Mouse (Mus musculus): Measurements from ENCODE around the gene Tomm70a. TPM values are rescaled to one million over a fixed set of nuclear protein-coding genes. Genes with fewer than 3 reads are reported as not detected.

Tomm70a gene
- 58.4 and 58.8 TPM in 2 replicates for polyA plus RNA-seq (2016; fragmentation: Nextera tagmentation; extraction: Ambion mirVana)

DNA sequence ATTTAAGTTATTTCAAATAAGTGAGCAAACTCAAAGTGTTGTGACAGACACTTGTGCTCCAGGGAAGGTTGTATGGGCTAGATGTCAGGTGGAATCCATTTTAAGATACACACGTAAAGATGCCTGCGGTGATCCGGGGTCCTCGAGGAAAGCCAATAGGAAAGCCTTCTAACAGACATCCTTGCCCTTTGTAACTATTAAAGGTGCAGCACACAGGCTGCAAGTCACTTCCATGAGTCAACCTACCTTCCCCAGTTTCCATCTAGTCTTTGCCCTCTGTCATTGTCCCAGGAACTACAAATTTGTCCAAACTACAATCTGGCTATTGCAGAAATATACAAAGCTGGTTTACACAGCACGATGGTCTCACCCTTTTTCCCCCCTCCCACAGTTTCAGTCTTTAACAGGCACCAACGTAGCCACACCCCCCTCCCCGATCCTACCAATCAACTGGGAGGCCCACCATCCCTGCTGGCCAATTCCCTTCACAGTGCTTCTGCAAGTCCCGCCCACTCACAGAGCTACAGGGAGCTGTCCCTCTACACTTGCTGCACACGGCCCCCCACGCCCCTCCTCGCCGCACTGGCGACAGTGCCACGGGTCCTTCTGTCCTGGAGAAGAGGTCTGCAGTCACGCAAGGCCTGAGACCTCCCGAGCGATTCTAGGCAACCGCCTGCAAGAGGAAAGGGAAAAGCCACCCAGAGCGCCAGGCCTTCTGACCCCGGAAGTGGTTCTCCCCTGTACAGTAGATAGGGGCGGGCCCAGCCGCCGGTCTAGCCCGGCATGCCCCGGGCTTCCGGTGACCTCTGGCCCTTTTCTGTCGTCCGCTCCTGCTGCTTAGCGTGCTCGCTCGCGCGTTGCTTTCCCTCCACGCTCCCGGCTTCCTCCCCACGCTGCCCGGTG lies at the start of gene Tomm70a:
TSS of gene Tomm70a (plus strand) at position 791 of the 903 bp plus-strand sequence.
- WGBS: 1% methylated on average over 37 of the region's 37 CpGs
- H3K4me3 ChIP-seq (replicated peaks): peak within 1 kb of the TSS; percentile 99

DNA sequence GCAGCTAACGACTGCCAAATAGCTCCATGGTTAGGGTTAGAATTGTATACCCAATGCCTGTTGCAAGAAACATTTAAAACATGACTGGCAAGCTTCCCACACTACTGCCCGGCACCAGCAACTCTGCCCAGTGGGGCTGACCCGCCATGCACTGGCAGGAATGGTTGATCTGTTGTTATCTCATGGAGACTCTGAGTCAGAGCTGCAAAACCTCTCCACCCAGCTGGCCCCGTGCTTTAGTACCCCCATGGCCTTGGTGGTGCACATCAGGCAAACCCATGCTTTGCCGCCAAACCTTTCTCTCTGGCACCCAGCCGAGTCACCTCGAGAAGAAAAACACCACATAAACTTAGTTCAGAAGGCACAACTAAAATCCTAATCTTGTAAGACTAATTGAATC lies 45.5 kb upstream of the Tomm70a start:
- Histone ChIP-seq H3K36me3 (no peaks in the 10 kb centered on the region), H3K4me1 (replicated peaks) (no peaks in the 10 kb centered on the region), H3K9me3 (no peaks in the 10 kb centered on the region), H3K27ac (no peak overlapping the region), H3K4me2 (no peak overlapping the region), H3K9ac (replicated peaks) (no peak overlapping the region), H3K4me3 (replicated peaks) (no peak overlapping the region), H3K27me3 (no peaks in the 10 kb centered on the region)
- no peak for ATAC-seq (ENCODE audit: insufficient number of reproducible peaks, insufficient read depth, low FRiP score, low TSS enrichment, low read depth)
- WGBS: 84% methylated on average over 7 of the region's 7 CpGs

More for the DNA sequence above, at the start of gene Tomm70a:
- Histone ChIP-seq H3K9me3 (no peaks in the 10 kb centered on the region), H3K4me2 (peak within 1 kb of the TSS; percentile 81), H3K36me3 (no peaks in the 10 kb centered on the region), H3K27me3 (no peaks in the 10 kb centered on the region), H3K27ac (peak within 1 kb of the TSS; percentile 95), H3K4me1 (replicated peaks) (peaks cover 18% of the 10 kb centered on the region), H3K9ac (replicated peaks) (peak within 1 kb of the TSS; percentile 93)
- peak; percentile 99 for ATAC-seq (ENCODE audit: insufficient number of reproducible peaks, insufficient read depth, low FRiP score, low TSS enrichment, low read depth)

DNA sequence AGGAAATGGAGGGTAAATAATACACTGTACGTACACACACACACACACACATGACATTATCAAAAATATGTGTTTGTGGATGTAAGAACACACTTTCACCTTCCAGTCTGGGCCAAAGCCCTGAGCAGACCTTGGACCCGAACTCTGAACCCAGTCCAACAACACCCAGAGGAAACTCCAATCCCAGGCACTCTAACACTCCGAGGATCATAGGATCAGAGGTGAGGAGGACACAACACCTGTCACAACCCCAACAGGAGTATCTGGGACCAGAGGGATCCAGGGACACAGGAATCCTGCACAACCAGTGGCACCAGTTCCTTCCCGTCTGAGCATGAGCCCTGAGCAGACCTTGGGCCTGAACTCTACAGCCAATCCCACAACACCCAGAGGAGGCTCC lies 41.9 kb upstream of the Tomm70a start:
- Histone ChIP-seq H3K9ac (replicated peaks) (no peak overlapping the region), H3K9me3 (no peaks in the 10 kb centered on the region), H3K4me3 (replicated peaks) (no peak overlapping the region), H3K4me2 (no peak overlapping the region), H3K27me3 (no peaks in the 10 kb centered on the region), H3K4me1 (replicated peaks) (no peaks in the 10 kb centered on the region), H3K36me3 (no peaks in the 10 kb centered on the region), H3K27ac (no peak overlapping the region)
- WGBS: 84% methylated on average over 4 of the region's 4 CpGs
- no peak for ATAC-seq (ENCODE audit: insufficient number of reproducible peaks, insufficient read depth, low FRiP score, low TSS enrichment, low read depth)

DNA sequence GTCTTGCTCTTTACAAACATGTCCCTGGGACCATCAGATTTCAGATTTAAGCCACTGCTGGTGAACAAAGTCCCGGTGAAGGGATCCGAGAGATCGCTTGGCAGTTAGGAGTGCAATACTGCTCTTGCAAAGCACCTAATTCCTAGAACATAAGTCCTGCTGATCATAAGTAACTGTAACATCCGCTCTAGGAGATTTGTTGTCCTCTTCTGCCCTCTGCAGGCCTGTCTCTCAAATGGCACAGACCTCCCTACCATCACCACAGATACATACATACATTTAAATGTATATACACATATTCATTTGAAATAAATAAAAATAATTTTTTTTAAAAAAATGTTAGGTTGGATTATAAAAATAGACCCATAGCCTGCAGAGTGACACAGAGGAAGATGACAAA lies 29.0 kb upstream of the Tomm70a start:
- no peaks in the 10 kb centered on the region for H3K36me3 ChIP-seq
- 46% methylated on average over 4 of the region's 4 CpGs for WGBS
- no peaks in the 10 kb centered on the region for H3K9me3 ChIP-seq
- no peak overlapping the region for H3K4me2 ChIP-seq
- H3K9ac ChIP-seq (replicated peaks): no peak overlapping the region
- no peak for ATAC-seq (ENCODE audit: insufficient number of reproducible peaks, insufficient read depth, low FRiP score, low TSS enrichment, low read depth)
- no peaks in the 10 kb centered on the region for H3K4me1 ChIP-seq (replicated peaks)
- H3K4me3 ChIP-seq (replicated peaks): no peak overlapping the region
- no peak overlapping the region for H3K27ac ChIP-seq
- no peaks in the 10 kb centered on the region for H3K27me3 ChIP-seq

DNA sequence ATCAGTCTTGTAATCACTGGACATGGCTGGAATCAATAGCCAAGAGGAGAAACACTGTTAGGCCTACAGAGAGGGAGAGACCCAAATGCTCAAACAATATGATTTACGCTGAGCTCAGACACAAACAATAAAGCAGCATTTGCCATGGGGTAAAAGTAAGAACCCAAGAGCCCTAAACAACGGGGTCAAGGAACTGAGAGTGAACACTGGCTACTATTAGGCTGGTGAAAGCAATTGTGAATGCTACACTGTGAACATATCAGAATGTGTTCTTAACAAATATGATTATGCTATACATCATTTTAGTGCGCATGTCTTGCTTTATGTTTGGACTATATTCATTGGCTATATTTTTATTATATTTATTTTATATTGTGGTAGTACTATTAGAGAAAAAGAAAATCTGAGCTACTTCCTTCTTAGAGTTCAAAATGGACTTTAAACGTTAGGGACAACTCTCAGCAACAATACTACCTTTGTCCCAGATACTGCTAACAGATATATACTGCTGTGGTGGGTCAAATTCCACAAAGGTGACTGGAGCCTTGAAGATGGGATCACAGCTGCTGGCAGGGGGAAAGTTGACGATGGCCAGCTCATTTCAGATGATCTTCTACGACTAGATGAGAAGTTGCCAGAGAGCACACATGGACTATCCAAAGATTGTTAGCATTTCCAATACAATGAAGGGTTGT lies 28.4 kb upstream of the Tomm70a start:
- Histone ChIP-seq H3K9ac (replicated peaks) (no peak overlapping the region), H3K4me3 (replicated peaks) (no peak overlapping the region), H3K4me2 (no peak overlapping the region), H3K4me1 (replicated peaks) (no peaks in the 10 kb centered on the region), H3K27ac (no peak overlapping the region), H3K27me3 (no peaks in the 10 kb centered on the region), H3K9me3 (no peaks in the 10 kb centered on the region), H3K36me3 (no peaks in the 10 kb centered on the region)
- 64% methylated on average over 6 of the region's 6 CpGs for WGBS
- ATAC-seq (ENCODE audit: insufficient number of reproducible peaks, insufficient read depth, low FRiP score, low TSS enrichment, low read depth): no peak

DNA sequence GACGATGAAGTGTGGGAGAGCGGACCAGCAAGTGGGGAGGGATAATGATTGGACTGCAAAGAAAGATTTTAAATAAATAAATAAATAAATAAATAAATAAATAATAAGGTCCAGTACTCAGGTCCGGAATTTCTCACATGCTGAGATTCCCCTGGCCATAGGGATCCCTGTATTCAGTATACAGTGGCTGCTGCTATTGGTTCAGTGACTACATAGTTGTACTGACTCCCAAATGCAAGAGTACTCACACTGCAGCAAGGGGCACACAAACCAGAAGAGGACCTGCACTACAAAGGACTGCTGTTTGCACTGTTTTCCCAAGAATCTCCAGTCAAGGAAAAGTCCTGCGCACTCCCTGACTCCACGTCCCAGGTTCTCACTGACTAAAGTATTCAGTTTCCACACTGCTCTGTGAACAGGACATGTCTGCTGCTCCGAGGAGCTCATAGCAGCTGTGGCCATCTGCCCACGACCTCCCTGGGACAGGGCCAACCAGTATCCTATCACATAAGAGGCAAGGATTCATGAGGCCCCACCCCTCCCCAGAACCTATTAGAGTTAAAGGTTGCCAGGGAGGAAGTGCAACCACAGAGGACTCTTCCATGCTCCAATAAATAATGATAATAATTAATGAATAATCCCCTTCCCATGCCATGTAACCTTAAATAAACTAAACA lies 22.9 kb upstream of the Tomm70a start:
- Histone ChIP-seq H3K4me2 (no peak overlapping the region), H3K9ac (replicated peaks) (no peak overlapping the region), H3K4me1 (replicated peaks) (no peaks in the 10 kb centered on the region), H3K9me3 (no peaks in the 10 kb centered on the region), H3K27ac (no peak overlapping the region), H3K36me3 (no peaks in the 10 kb centered on the region), H3K4me3 (replicated peaks) (no peak overlapping the region), H3K27me3 (no peaks in the 10 kb centered on the region)
- 61% methylated on average over 7 of the region's 7 CpGs for WGBS
- ATAC-seq (ENCODE audit: insufficient number of reproducible peaks, insufficient read depth, low FRiP score, low TSS enrichment, low read depth): no peak

DNA sequence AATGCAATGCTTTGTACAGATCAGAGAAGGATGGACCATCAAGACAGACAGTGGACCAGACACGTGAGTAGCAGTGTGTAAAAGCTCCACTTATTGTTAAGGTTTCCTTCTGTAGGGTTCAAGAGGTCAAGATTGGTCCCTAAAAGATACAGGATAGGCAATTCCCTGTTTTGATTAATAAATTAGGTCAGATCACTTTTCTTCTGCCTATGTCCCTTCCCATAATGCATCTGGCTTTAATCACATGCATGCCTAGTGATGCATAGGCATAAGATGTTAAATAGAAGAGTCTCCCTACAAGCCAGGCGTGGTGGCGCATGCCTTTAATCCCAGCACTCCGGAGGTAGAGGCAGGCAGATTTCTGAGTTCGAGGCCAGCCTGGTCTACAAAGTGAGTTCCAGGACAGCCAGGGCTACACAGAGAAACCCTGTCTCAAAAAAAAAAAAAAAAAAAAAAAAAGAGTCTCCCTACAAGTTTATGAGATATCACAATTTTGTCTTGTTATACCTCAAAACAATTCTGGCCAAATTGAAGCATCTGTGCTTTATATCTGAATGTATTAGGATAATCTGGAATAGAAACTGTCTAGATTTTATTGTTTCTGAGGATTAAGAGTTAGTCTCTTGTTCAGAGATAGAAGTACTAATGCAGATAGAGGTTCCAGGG lies 21.8 kb upstream of the Tomm70a start:
- Histone ChIP-seq H3K9ac (replicated peaks) (no peak overlapping the region), H3K9me3 (no peaks in the 10 kb centered on the region), H3K27ac (no peak overlapping the region), H3K4me1 (replicated peaks) (no peaks in the 10 kb centered on the region), H3K4me3 (replicated peaks) (no peak overlapping the region), H3K4me2 (no peak overlapping the region), H3K36me3 (no peaks in the 10 kb centered on the region), H3K27me3 (no peaks in the 10 kb centered on the region)
- 83% methylated on average over 5 of the region's 5 CpGs for WGBS
- no peak for ATAC-seq (ENCODE audit: insufficient number of reproducible peaks, insufficient read depth, low FRiP score, low TSS enrichment, low read depth)

DNA sequence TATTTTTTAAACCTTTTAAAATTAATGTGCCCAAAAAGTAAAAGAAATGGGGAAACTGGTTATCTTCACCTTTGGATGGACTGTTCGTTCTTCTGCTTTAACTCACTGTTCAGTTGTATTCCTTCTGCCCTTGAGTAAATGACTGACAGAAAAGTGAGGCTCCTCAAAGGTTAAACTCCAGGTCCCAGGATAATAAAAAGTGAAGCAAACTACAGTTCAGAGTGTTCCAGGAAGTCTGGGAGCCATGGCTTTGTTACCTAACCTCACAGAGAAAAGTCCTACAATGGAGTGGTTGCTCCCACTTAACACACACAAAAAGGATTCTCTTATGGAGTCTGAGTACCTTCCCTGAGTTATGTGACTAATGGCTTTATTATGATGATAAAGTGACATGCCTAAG lies 20.3 kb upstream of the Tomm70a start:
- ATAC-seq (ENCODE audit: insufficient number of reproducible peaks, insufficient read depth, low FRiP score, low TSS enrichment, low read depth): no peak
- no peaks in the 10 kb centered on the region for H3K36me3 ChIP-seq
- H3K4me3 ChIP-seq (replicated peaks): no peak overlapping the region
- 0 out of 2 replicates have a peak, but pooled peaks cover 3% of the 10 kb centered on the region for H3K27me3 ChIP-seq
- no peak overlapping the region for H3K9ac ChIP-seq (replicated peaks)
- 97% methylated on average over 1 of the region's 1 CpGs for WGBS
- H3K9me3 ChIP-seq: no peaks in the 10 kb centered on the region
- no peaks in the 10 kb centered on the region for H3K4me1 ChIP-seq (replicated peaks)
- H3K4me2 ChIP-seq: no peak overlapping the region
- H3K27ac ChIP-seq: no peak overlapping the region

DNA sequence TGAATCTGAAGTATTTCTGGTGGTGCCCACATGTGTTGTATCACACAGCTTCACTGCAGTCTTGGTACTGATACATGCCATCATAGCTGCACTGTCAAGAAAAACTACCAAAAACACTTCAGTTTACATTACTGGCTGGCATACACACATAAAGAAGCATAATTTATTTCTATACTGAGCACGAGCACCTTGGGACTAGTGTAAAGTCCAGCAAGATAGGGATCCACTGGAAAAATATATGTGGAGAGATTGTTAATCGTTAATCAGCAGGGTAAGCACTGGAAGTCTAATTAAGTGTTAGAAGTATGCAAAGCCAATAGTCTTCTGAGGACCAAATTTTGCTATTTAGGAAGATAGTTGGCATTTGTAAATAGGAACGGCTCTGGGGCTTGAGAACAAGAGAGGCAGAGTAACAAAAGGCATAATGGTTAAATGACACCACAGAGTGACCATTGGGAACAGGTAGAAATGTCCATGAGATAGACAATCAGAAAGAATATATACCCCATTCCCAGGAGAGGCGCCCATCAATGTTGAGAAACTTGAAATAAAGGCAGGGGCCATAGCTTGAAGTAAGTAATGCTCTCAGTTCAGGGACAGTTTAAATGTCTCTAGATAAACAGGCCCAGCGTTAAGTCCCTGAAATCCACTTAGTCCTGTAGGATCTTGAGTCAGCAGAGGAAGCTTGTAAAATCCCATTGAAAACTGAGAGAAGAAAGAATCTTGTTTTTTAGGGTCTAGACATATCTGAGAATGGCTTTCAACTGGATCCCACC lies 15.1 kb upstream of the Tomm70a start:
- Histone ChIP-seq H3K4me2 (no peak overlapping the region), H3K4me1 (replicated peaks) (no peaks in the 10 kb centered on the region)
- WGBS: 76% methylated on average over 5 of the region's 5 CpGs

DNA sequence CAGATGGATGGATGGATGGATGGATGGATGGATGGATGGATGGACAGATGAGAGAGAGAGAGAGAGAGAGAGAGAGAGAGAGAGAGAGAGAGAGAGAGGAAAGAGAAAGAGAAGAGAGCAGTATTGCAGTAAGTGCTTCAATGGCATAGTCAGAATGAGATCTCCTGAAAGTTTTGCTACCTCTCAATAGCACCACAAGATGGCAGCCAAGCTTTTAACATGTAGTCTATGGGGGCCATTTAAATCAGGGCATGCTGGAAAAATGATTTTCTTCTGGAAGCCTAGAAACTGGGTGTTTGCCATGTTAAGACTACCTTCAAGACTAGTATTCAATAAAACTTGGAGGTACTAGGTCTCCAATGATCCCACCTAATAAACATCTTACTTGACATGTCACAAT lies 5.4 kb upstream of the Tomm70a start:
- Histone ChIP-seq H3K27me3 (no peaks in the 10 kb centered on the region), H3K4me3 (replicated peaks) (no peak overlapping the region), H3K27ac (no peak overlapping the region), H3K9ac (replicated peaks) (no peak overlapping the region), H3K9me3 (no peaks in the 10 kb centered on the region), H3K4me1 (replicated peaks) (no peaks in the 10 kb centered on the region), H3K4me2 (no peak overlapping the region), H3K36me3 (no peaks in the 10 kb centered on the region)
- ATAC-seq (ENCODE audit: insufficient number of reproducible peaks, insufficient read depth, low FRiP score, low TSS enrichment, low read depth): no peak

More for the DNA sequence above, 15.1 kb upstream of the Tomm70a start:
- no peak overlapping the region for H3K9ac ChIP-seq (replicated peaks)
- no peaks in the 10 kb centered on the region for H3K36me3 ChIP-seq
- no peak for ATAC-seq (ENCODE audit: insufficient number of reproducible peaks, insufficient read depth, low FRiP score, low TSS enrichment, low read depth)
- no peak overlapping the region for H3K4me3 ChIP-seq (replicated peaks)
- H3K27me3 ChIP-seq: 0 out of 2 replicates have a peak, but pooled peaks cover 6% of the 10 kb centered on the region
- no peaks in the 10 kb centered on the region for H3K9me3 ChIP-seq
- H3K27ac ChIP-seq: no peak overlapping the region
